Mouse (Mus musculus): ENCODE results near the gene Mrpl23. TPM values are rescaled to one million over a fixed set of nuclear protein-coding genes. Genes with fewer than 3 reads are reported as not detected.

Gene Mrpl23
- polyA plus RNA-seq, 1 experiment, result 5.9 TPM

- TF ChIP-seq POLR2A (IDR thresholded peaks at IDR 0.05; ENCODE audit: control insufficient read depth, low read depth, low read length) (no peak), CTCF (IDR thresholded peaks at IDR 0.05; ENCODE audit: control insufficient read depth, insufficient read depth, insufficient replicate concordance, low read depth, low read length) (peak; percentile 41; the same call in 1 of the 2 replicates)
- Histone ChIP-seq H3K36me3 (ENCODE audit: control insufficient read depth, insufficient read depth, low read length) (no peaks in the 10 kb centered on the region), H3K27me3 (ENCODE audit: control insufficient read depth, insufficient read depth, low read length) (no peaks in the 10 kb centered on the region), H3K4me1 (ENCODE audit: control insufficient read depth, insufficient read depth, low read length) (peaks cover 5% of the 10 kb centered on the region), H3K27ac (ENCODE audit: control insufficient read depth, insufficient read depth, low read depth, low read length) (no peak overlapping the region), H3K4me3 (ENCODE audit: control insufficient read depth, low read depth, low read length) (no peak overlapping the region)
These were observed 47.8 kb downstream of the Mrpl23 start for GRCm38 (mm10) chr7:142580121-142580879.

- Histone ChIP-seq H3K4me1 (ENCODE audit: control insufficient read depth, insufficient read depth, low read length) (peaks cover 5% of the 10 kb centered on the region), H3K27ac (ENCODE audit: control insufficient read depth, insufficient read depth, low read depth, low read length) (no peak overlapping the region), H3K4me3 (ENCODE audit: control insufficient read depth, low read depth, low read length) (no peak overlapping the region), H3K27me3 (ENCODE audit: control insufficient read depth, insufficient read depth, low read length) (no peaks in the 10 kb centered on the region), H3K36me3 (ENCODE audit: control insufficient read depth, insufficient read depth, low read length) (no peaks in the 10 kb centered on the region)
- TF ChIP-seq CTCF (IDR thresholded peaks at IDR 0.05; ENCODE audit: control insufficient read depth, insufficient read depth, insufficient replicate concordance, low read depth, low read length) (no peak), POLR2A (IDR thresholded peaks at IDR 0.05; ENCODE audit: control insufficient read depth, low read depth, low read length) (no peak)
These were observed 48.7 kb downstream of the Mrpl23 start for GRCm38 (mm10) chr7:142581186-142581585.

DNA sequence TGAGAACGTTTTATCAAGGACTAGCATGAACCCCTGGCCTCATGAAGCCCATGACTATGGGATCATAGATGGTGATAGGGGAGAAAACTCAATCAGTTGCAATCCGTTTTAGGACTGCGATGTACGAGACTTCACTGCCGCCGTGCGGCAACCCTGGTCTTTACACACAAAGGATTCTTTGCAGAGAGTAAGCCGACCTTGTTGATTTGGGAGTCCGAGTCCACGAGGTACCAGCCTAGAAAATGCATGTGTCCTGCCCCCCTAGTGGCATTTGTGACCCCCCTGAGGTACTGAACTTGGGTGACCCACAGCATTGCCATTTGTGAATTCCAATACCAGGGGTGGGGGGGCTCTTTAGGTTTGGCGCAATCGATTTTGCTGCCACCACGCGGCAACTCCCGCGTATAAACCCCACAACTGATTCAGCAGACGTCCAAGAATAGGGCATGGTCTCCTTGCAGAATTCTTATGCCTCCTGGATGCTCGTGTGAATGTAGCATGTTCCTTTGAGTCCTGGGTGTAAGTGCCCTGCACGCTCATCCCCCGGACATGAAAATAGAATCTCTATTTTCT, 49.3 kb downstream of the Mrpl23 start:
- no peak overlapping the region for H3K4me3 ChIP-seq (ENCODE audit: control insufficient read depth, low read depth, low read length)
- H3K27ac ChIP-seq (ENCODE audit: control insufficient read depth, insufficient read depth, low read depth, low read length), result no peak overlapping the region

DNA sequence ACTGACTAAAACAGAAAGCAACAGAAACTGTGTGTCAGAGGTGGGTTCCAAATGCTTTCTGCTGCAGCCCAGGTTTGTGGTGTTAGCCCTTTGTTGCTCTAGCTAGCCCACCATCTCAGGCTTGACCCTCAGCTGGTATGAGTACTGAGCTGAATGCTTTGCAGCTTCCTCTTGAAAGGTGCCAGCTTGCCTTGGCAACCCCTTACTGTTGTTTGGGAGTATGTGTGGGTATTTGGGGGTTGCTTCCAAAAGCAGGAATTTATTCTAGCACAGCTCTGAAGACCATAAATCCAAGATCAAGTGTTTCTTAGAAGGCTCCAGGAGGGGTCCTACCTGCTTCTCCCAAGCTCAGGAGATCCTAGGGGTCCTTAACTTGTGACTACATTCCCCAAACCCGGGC, 52.4 kb downstream of the Mrpl23 start:
- no peak for TF ChIP-seq POLR2A (IDR thresholded peaks at IDR 0.05; ENCODE audit: control insufficient read depth, low read depth, low read length)
- no peak for TF ChIP-seq CTCF (IDR thresholded peaks at IDR 0.05; ENCODE audit: control insufficient read depth, insufficient read depth, insufficient replicate concordance, low read depth, low read length)
- no peaks in the 10 kb centered on the region for H3K27me3 ChIP-seq (ENCODE audit: control insufficient read depth, insufficient read depth, low read length)
- H3K4me1 ChIP-seq (ENCODE audit: control insufficient read depth, insufficient read depth, low read length), result no peaks in the 10 kb centered on the region
- H3K4me3 ChIP-seq (ENCODE audit: control insufficient read depth, low read depth, low read length), result no peak overlapping the region
- no peak overlapping the region for H3K27ac ChIP-seq (ENCODE audit: control insufficient read depth, insufficient read depth, low read depth, low read length)
- no peaks in the 10 kb centered on the region for H3K36me3 ChIP-seq (ENCODE audit: control insufficient read depth, insufficient read depth, low read length)

More for the DNA sequence above, 49.3 kb downstream of the Mrpl23 start:
- TF ChIP-seq POLR2A (IDR thresholded peaks at IDR 0.05; ENCODE audit: control insufficient read depth, low read depth, low read length), result no peak
- peak; percentile 27; the same call in 1 of the 2 replicates for TF ChIP-seq CTCF (IDR thresholded peaks at IDR 0.05; ENCODE audit: control insufficient read depth, insufficient read depth, insufficient replicate concordance, low read depth, low read length)
- no peaks in the 10 kb centered on the region for H3K36me3 ChIP-seq (ENCODE audit: control insufficient read depth, insufficient read depth, low read length)
- H3K27me3 ChIP-seq (ENCODE audit: control insufficient read depth, insufficient read depth, low read length), result no peaks in the 10 kb centered on the region
- H3K4me1 ChIP-seq (ENCODE audit: control insufficient read depth, insufficient read depth, low read length), result peaks cover 5% of the 10 kb centered on the region

DNA sequence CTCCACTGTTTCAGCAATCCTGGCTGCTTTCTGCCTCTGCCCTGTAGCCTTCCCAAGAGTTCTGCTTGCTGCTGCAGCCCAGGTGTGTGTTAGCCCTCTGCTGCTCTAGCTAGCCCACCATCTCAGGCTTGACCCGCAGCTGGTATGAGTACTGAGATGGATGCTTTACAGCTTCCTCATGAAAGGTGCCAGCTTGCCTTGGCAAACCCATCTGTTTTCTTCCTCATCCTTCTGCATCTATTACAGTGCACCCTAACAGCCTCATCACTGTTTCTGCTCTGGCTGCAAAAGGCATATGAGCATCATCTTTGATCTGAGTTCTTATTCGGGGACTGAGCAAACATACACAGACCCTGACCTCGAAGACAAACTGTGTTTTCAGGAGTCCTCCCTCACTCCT, 53.4 kb downstream of the Mrpl23 start:
- TF ChIP-seq POLR2A (IDR thresholded peaks at IDR 0.05; ENCODE audit: control insufficient read depth, low read depth, low read length), result no peak
- Histone ChIP-seq H3K4me1 (ENCODE audit: control insufficient read depth, insufficient read depth, low read length) (no peaks in the 10 kb centered on the region), H3K27ac (ENCODE audit: control insufficient read depth, insufficient read depth, low read depth, low read length) (no peak overlapping the region), H3K4me3 (ENCODE audit: control insufficient read depth, low read depth, low read length) (no peak overlapping the region), H3K27me3 (ENCODE audit: control insufficient read depth, insufficient read depth, low read length) (no peaks in the 10 kb centered on the region), H3K36me3 (ENCODE audit: control insufficient read depth, insufficient read depth, low read length) (no peaks in the 10 kb centered on the region)

DNA sequence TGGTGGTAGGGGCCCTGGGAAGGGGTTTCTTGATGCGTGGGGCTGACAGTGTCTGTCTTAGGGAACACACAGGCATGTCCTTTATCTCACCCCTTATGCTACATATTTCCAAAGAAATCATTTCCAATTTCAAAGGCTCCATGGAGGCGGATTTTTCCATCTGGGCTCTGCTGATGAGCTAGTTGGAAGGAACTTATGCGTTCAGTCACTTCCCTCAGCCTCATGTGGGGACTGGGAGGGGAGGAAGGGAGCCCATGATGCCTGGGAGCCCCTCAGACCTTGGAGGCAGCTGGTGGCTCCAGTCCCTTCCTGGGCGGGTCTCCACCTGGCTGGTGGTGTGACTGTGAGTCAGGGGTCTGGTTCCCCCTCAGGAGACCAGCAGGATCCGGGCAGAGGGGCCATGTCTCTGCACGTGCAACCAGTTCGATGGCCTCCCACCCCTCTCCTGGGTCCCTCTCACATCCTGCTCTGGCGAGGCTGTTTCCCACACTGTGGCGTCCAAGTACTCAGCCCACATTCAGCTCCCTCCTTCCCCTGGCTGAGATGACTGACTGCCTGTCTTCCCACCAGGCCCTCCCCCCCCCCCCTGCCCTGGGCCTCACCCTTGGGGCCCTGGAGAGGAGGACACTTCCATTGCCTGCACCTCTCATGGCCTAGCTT, 55.9 kb downstream of the Mrpl23 start:
- Histone ChIP-seq H3K4me1 (ENCODE audit: control insufficient read depth, insufficient read depth, low read length) (no peaks in the 10 kb centered on the region), H3K27me3 (ENCODE audit: control insufficient read depth, insufficient read depth, low read length) (no peaks in the 10 kb centered on the region), H3K4me3 (ENCODE audit: control insufficient read depth, low read depth, low read length) (no peak overlapping the region), H3K27ac (ENCODE audit: control insufficient read depth, insufficient read depth, low read depth, low read length) (no peak overlapping the region), H3K36me3 (ENCODE audit: control insufficient read depth, insufficient read depth, low read length) (no peaks in the 10 kb centered on the region)
- TF ChIP-seq CTCF (IDR thresholded peaks at IDR 0.05; ENCODE audit: control insufficient read depth, insufficient read depth, insufficient replicate concordance, low read depth, low read length), result no peak
- TF ChIP-seq POLR2A (IDR thresholded peaks at IDR 0.05; ENCODE audit: control insufficient read depth, low read depth, low read length), result no peak

Other genes starting within 250 kb of the Mrpl23 start
- gene Krtap5-1, start 235.6 kb upstream of the Mrpl23 start, polyA plus RNA-seq (2012; rRNA removed), result not detected in 2 replicates
- gene Krtap5-4, start 229.1 kb upstream of the Mrpl23 start, polyA plus RNA-seq (2012; rRNA removed), result not detected in 2 replicates
- 0.20 TPM in 1 of 2 replicates, not detected in the other for gene Ifitm10, start 158.9 kb upstream of the Mrpl23 start, polyA plus RNA-seq (2012; rRNA removed)
- gene Gm49369, start 150.0 kb upstream of the Mrpl23 start, polyA plus RNA-seq (2012; rRNA removed), result not detected in 2 replicates
- gene Ctsd, start 144.6 kb upstream of the Mrpl23 start, polyA plus RNA-seq (2012; rRNA removed), result 75.7 and 78.7 TPM in 2 replicates
- 0.28 and 1.2 TPM in 2 replicates for gene Syt8, start 97.8 kb upstream of the Mrpl23 start, polyA plus RNA-seq (2012; rRNA removed)
- gene Tnni2, start 90.9 kb upstream of the Mrpl23 start, polyA plus RNA-seq (2012; rRNA removed), result 0.31 TPM in 1 of 2 replicates, not detected in the other
- gene Lsp1, start 71.9 kb upstream of the Mrpl23 start, polyA plus RNA-seq (2012; rRNA removed), result 2.4 and 5.9 TPM in 2 replicates
- not detected in 2 replicates for gene Tnnt3, start 33.9 kb upstream of the Mrpl23 start, polyA plus RNA-seq (2012; rRNA removed)
- gene Igf2, start 134.1 kb downstream of the Mrpl23 start, polyA plus RNA-seq (2012; rRNA removed), result 6.9 and 10.7 TPM in 2 replicates
- gene Gm49394, start 137.3 kb downstream of the Mrpl23 start, polyA plus RNA-seq (2012; rRNA removed), result 0.11 and 0.21 TPM in 2 replicates
- 0.38 and 0.46 TPM in 2 replicates for gene Ins2, start 210.7 kb downstream of the Mrpl23 start, polyA plus RNA-seq (2012; rRNA removed)